Mouse (Mus musculus) gastrocnemius, postnatal 25 days (tissue): ENCODE results near the gene Trpv2. TPM values are rescaled to one million over a fixed set of nuclear protein-coding genes. Genes with fewer than 3 reads are reported as not detected.

Source experiments
- DNase-seq: peaks from one replicate; pipeline ENCODE4 v3.0.0; 2022
- total RNA-seq, 2 experiments: library from RNA; stranded (reverse); gene quantifications; 1 replicate in 1 of 2; 2 replicates in 1 of 2; pipeline ENCODE4 v1.2.3; 2021

Gene Trpv2
- total RNA-seq, 2 experiments from 2014 or later, result 0.97 to 1.5 TPM

GRCm38 (mm10) chr11:62558152-62558551 is 16.1 kb upstream of the Trpv2 start:
- DNase-seq, result no peak

GRCm38 (mm10) chr11:62558961-62559646 is 15.2 kb upstream of the Trpv2 start:
- DNase-seq, result peak; percentile 90

DNA sequence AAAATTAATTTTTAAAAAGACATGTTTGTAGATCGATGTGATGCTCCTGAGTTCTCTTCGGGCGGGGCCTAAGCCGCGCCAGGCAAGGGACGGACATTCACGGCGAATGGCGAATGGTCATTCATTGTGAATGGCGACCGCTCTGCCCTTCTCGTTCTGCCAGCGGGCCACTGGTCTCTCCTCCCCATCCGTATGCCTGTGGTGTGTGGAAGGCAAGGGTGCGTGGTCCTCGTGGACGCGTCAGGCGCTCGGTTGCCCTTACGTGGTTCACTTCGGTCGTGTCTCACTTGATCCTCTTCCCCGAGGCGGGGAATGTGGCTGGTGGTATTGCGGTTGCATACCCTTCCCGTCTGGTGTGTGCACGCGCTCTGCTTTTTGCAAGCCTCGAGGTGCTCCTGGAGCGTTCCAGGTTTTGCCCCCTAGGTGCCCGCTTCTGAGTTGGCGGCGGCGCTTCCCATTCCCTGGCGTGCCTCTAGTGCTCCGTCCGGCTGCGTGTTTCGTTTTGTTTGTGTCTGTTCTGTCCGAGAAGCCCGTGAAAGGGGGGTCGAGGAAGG is 13.7 kb upstream of the Trpv2 start:
- DNase-seq, result no peak

DNA sequence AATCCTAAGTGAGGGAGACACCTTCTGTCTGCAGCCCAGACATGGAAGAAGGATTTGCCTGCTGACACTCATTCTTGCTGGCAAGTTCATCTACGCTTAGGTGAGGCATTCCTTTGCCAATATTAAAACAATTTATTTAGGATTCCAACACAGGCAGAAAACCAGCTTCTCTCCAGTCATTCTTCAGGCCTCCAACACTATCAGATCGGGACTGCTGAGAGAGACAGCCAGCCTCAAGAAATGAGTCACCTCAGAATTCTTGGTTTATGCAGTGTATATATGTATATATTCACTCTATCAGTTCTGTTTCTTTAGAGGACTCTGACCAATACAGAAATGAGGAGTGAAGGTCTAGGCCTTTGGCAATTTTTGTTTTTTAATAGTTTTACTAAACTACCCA is 10.7 kb upstream of the Trpv2 start:
- no peak for DNase-seq

- DNase-seq, result no peak
These were observed 8.5 kb upstream of the Trpv2 start for GRCm38 (mm10) chr11:62565747-62566146.

- peak; percentile 12 for DNase-seq
These were observed 8.1 kb upstream of the Trpv2 start for GRCm38 (mm10) chr11:62566211-62566610.

- no peak for DNase-seq
These were observed 6.0 kb upstream of the Trpv2 start for GRCm38 (mm10) chr11:62568300-62568699.

DNA sequence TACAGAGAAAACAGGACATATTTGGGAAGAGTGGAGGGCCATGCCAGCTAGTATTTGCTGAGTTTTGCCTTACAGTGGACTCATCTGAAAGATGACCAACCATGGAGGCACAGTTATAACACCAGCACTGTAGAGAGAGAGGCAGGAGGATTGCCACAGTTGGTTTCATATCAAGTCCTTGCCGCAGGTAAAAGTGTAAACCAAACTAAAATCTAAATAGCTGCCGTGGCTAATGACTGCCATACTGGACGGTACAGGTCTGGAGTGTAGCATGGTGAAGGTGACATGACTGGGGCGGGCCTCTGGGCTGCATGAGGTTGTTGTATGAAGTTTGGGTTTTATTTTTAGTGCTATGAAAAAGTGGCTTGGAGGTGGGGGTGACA is 408 bp downstream of the Trpv2 start:
- no peak for DNase-seq

GRCm38 (mm10) chr11:62575297-62575658 is 992 bp downstream of the Trpv2 start:
- peak; percentile 75 for DNase-seq

DNA sequence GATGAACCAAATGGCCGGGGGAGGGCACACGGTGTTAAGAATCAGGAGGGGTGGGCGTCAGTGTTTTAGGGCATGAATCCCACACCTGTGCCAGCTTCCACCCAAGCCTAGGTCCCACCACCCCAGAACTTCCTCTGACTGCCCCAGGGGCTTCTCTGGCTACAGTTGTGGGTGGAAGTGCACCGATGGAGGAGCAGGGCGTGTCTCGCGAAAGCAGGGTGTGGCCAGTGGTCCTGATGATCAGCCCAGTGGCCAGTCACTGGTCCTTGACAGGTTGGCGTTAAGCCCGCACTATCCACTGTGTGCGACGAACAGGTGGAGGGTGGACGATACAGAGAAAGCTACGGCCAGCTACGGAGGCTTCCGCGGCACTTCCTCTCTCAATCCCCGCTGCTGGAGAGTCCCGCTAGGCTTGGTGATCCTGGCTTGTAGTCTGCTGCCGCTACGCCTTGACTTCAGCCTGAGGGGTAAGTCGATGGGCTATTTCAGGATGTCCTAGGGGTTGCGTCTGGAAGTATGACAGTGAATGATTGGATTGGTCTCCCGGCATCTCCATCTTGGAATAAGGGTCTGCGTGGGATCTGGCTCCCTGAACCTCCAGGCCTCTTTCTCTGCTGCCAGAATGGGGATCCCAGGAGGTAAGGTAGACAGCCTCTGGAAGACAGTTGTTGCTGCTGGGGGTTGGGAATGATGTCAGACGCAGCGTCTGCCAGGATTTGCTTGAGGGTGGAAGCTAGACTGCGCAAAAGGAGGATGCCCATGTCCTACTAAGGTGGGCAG is 1.6 kb downstream of the Trpv2 start:
- DNase-seq, result peak; percentile 35

GRCm38 (mm10) chr11:62576530-62577152 is 2.4 kb downstream of the Trpv2 start:
- DNase-seq, result peak; percentile 28

DNA sequence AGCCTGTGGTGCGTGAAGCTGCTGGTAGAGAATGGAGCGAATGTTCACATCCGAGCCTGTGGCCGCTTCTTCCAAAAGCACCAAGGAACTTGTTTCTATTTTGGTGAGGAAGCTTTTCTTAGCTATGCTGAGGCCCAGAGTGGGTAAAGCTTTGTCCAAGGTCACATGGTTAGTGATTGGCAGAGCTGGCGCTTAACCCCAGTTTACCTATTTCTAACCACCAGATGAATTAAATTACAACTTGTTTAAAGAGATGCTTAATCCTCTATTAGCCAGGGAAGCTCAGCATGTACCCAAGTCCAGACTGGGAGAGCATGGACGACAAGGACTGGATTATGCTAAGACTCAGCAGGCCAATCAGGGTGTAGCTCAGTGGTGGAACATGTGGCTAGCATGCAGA is 8.7 kb downstream of the Trpv2 start:
- DNase-seq, result no peak

GRCm38 (mm10) chr11:62584671-62585206 is 10.5 kb downstream of the Trpv2 start:
- no peak for DNase-seq

GRCm38 (mm10) chr11:62587034-62587433 is 12.7 kb downstream of the Trpv2 start:
- no peak for DNase-seq

GRCm38 (mm10) chr11:62589391-62589790 is 15.1 kb downstream of the Trpv2 start:
- DNase-seq, result no peak

DNA sequence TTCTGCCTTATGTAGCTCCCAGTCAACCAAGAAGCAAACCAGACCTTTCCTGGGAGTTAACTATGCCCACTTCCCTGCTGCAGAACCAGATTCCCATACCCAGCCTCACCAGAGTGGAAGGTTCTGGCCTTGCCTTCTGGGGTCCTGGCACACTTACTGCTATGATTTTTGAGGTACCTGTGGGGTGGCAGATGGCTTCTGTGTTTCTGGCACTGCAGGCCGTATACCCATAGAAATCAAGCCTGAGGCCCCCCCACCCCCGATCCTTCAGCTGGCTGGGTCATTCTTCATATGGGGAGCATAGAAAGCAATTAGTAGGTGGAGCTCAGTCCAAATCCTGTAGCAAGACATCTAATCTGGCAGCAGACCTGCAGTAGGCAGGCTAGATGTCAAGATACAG is 16.7 kb downstream of the Trpv2 start:
- DNase-seq, result no peak

GRCm38 (mm10) chr11:62591904-62592575 is 17.8 kb downstream of the Trpv2 start:
- DNase-seq, result no peak

DNA sequence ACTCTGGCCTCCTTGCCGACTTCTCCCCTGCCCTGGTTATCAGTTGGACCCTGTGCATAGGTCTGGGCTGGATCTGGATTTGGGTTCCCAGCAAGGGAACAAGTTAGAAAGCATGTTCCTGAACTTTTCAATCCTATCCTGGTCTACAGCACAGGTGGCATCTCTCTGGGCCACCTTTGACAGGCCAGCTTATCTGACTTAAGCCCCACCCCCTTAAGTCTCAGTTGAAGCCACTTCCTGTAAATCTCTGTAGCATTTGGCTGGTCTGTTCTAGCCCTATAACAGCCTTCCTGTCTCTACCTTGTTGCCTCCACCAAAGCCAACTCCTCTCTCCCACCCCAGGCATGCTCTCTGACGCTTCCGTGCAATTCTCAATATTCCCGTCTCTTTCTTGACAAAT is 24.3 kb downstream of the Trpv2 start:
- no peak for DNase-seq

- no peak for DNase-seq
These were observed 27.7 kb downstream of the Trpv2 start for GRCm38 (mm10) chr11:62601732-62602618.

DNA sequence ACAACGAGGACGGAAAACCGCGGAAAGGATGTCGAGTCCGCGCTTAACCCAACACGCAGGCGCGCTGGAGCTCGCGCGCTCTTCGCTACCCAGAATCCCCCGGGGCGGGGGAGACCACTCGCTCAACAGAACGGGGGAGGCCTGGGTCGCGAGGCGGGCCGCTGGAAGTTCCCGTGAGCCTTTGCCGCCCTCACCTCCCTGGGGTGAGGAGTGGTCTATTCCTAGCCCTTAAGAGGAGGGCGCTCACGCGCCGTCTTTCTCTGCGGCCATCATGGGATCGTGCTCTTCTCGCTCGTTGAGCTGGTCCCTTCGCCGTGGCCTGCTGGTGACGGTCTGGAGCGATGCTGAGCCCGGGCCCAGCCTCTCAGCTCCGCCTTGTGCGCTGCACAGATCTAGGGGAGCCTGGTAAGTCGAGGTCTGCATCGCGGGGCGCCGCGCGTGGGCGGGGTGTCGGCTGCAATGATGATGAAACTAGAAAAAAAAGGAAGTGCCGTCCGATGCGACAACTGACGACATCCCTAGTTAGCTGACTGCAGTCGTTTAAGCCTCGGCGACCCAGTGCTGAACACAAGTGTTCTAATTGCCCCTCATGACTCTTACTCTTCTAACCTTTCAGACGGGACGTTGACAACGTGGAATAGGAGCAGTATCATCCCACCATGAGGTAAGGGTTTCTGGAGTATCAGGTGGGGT is 28.5 kb downstream of the Trpv2 start:
- peak; percentile 97 for DNase-seq
